Mouse (Mus musculus): ENCODE results near the gene Jmjd1c. TPM values are rescaled to one million over a fixed set of nuclear protein-coding genes. Genes with fewer than 3 reads are reported as not detected.
A peak's percentile ranks its signal among the peaks of the same experiment; 100 is the strongest.

The Jmjd1c gene
- polyA plus RNA-seq, 1 experiment from 2014 or later: 56.5 TPM

DNA sequence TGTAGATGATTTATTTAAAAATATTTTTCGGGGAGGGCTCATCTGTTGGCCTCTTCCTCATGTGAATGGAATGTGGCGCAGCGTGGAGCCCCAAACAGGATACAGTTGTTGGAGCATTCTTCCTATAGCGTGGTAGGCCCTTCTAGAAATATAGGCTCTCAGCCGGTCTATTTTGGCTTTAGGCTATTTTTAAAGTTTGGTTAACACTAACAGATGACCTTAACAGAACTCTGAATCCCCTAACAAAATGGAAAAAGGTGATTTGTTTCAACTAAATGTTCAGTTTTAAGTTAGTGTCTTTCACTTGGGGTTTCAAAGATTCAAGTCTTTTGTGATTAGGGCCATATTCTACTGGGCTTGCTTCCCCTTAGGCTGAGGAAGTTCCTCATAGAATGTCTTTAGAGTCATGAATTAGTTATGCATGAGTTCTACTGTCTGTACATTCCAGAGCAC lies 91.1 kb downstream of the Jmjd1c start:
- Histone ChIP-seq H3K27ac (replicated peaks) (no peak overlapping the region), H3K27me3 (no peaks in the 10 kb centered on the region), H3K9ac (replicated peaks) (no peak overlapping the region), H3K4me2 (replicated peaks) (peak overlapping the region; percentile 61), H3K4me1 (peaks cover 22% of the 10 kb centered on the region), H3K4me3 (peak overlapping the region; percentile 47), H3K9me3 (no peaks in the 10 kb centered on the region), H3K36me3 (no peaks in the 10 kb centered on the region)
- no peak for ATAC-seq (ENCODE audit: low FRiP score, low read depth)
- WGBS: 5% methylated on average over 5 of the region's 5 CpGs

DNA sequence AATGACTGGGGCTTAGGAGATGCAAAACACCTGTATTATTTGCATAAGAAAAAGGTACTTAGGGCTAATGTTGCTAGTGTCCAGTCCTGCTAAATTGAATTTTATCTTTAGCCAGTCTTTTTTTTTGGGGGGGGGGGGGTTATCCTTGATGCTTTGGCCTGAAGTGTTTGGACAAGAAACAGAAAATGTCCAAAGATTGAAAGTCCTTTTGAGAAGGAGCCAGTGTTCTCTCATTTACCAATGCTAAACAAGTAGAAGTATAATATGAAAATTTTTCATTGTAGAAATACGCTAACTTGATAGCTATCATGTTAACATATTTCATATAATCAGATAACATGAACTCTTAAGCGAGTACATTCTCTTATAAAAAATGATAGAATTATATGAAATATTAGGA lies 92.0 kb downstream of the Jmjd1c start:
- no peak overlapping the region for H3K27ac ChIP-seq (replicated peaks)
- H3K4me3 ChIP-seq: peak overlapping the region; percentile 14; the same call in 1 of the 2 replicates
- peaks cover 22% of the 10 kb centered on the region for H3K4me1 ChIP-seq
- 84% methylated on average over 2 of the region's 2 CpGs for WGBS
- peak overlapping the region; percentile 61 for H3K4me2 ChIP-seq (replicated peaks)
- H3K9ac ChIP-seq (replicated peaks): no peak overlapping the region
- peaks cover 5% of the 10 kb centered on the region for H3K36me3 ChIP-seq
- ATAC-seq (ENCODE audit: low FRiP score, low read depth): no peak
- no peaks in the 10 kb centered on the region for H3K9me3 ChIP-seq
- H3K27me3 ChIP-seq: no peaks in the 10 kb centered on the region

DNA sequence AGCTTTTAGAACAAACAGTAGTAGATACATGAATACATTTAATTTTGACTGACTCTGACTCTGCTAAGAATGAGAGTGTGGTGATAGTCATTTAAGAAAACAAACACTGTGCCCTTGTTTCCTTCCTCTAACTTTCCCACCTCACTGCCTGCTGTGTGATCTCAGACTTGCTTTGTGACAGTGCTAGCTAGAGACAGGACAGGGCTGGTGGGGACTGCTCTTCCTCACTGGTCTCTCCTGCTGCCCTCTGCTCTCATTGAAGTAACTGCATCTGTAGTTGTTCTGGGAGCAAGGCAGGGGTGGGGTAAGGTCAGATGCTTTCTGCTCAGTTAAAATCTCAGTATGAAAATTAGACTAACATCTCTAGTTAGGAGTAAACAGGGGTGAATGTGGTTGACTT lies 93.1 kb downstream of the Jmjd1c start:
- no peak for ATAC-seq (ENCODE audit: low FRiP score, low read depth)
- Histone ChIP-seq H3K4me2 (replicated peaks) (0 out of 2 replicates have a peak overlapping the region, but pooled peaks have one; percentile 0), H3K27ac (replicated peaks) (no peak overlapping the region), H3K9ac (replicated peaks) (no peak overlapping the region), H3K4me3 (no peak overlapping the region), H3K9me3 (no peaks in the 10 kb centered on the region), H3K4me1 (peaks cover 22% of the 10 kb centered on the region), H3K27me3 (no peaks in the 10 kb centered on the region), H3K36me3 (peaks cover 5% of the 10 kb centered on the region)

DNA sequence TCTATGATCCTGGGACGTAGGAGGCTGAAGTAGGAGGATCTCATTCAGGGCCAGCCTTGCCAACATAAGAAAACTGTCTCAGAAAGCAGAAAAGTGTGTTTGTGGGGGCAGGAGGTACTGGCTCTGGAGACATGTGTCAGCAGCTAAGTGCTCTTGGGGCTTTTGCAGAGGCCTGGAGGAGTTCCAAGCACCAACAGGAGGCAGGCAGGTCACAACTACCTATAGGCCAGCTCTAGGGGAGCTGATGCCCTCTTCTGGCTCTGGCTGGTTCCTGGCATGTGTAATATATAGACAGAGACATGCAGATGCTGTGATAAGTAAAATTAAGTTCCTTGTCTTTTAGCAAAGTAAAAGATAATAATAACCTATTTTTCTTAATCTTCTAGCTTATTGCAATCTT lies 94.3 kb downstream of the Jmjd1c start:
- no peaks in the 10 kb centered on the region for H3K27me3 ChIP-seq
- no peak overlapping the region for H3K27ac ChIP-seq (replicated peaks)
- H3K9me3 ChIP-seq: no peaks in the 10 kb centered on the region
- H3K36me3 ChIP-seq: peaks cover 5% of the 10 kb centered on the region
- H3K4me1 ChIP-seq: peaks cover 17% of the 10 kb centered on the region
- no peak overlapping the region for H3K4me3 ChIP-seq
- no peak overlapping the region for H3K9ac ChIP-seq (replicated peaks)
- ATAC-seq (ENCODE audit: low FRiP score, low read depth): no peak
- WGBS: 93% methylated on average over 1 of the region's 1 CpGs
- no peak overlapping the region for H3K4me2 ChIP-seq (replicated peaks)

DNA sequence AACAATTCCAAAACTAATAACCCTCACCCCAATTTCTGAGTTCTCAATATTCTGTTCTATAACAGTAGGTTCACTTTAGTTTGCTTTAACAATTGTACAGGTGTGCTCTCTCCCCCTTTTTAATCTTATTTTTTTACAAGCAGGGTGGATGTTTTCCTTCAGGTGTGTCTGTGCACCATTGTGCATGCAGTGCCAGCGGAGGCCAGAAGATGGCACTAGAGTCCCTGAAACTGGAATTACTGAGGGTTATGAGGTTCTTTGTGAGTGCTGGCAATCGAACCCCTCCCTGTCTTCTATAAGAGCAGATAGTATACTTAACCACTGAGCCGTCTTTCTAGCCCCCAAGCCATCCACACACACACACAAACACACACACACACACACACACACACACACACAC lies 96.4 kb downstream of the Jmjd1c start:
- Histone ChIP-seq H3K9me3 (no peaks in the 10 kb centered on the region), H3K4me2 (replicated peaks) (no peak overlapping the region), H3K36me3 (peaks cover 5% of the 10 kb centered on the region), H3K4me3 (no peak overlapping the region), H3K27me3 (no peaks in the 10 kb centered on the region), H3K4me1 (peaks cover 11% of the 10 kb centered on the region), H3K9ac (replicated peaks) (no peak overlapping the region), H3K27ac (replicated peaks) (no peak overlapping the region)
- WGBS: 88% methylated on average over 3 of the region's 3 CpGs
- ATAC-seq (ENCODE audit: low FRiP score, low read depth): no peak

DNA sequence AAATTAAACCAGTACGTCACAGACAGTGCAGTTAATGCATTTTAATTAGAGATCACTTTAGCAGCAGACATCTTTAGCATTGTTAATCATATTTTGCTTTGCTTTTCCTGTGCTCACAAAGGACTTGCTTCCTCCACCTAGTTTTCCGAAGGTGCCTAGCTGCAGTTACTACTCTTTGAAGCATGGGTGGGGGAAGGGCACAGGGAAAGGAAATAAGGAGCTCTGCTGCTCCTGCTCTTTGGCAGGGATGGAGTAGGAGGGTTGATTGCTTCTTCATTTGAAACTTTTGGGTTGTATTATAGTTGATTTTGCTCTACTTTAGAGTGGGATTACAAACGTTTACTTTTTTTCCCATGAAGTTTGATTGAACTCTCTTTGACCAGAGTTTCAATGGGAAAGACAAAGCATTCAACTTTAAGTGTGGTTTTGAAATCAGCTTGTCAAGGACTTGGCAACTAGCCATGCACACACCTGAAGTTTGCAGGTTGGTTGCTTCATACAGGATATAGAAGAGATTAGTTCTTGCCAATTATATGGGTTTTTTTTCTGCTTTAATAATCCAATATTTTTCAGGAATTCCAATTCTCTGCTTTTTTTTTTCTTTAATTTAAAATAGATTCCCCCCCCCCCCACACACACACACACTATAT lies 97.2 kb downstream of the Jmjd1c start:
- no peak overlapping the region for H3K27ac ChIP-seq (replicated peaks)
- H3K4me3 ChIP-seq: no peak overlapping the region
- peaks cover 6% of the 10 kb centered on the region; the same call in 1 of the 2 replicates for H3K4me1 ChIP-seq
- peaks cover 5% of the 10 kb centered on the region for H3K36me3 ChIP-seq
- 73% methylated on average over 3 of the region's 3 CpGs for WGBS
- H3K4me2 ChIP-seq (replicated peaks): no peak overlapping the region
- no peaks in the 10 kb centered on the region for H3K9me3 ChIP-seq
- ATAC-seq (ENCODE audit: low FRiP score, low read depth): no peak
- H3K27me3 ChIP-seq: no peaks in the 10 kb centered on the region
- H3K9ac ChIP-seq (replicated peaks): no peak overlapping the region

DNA sequence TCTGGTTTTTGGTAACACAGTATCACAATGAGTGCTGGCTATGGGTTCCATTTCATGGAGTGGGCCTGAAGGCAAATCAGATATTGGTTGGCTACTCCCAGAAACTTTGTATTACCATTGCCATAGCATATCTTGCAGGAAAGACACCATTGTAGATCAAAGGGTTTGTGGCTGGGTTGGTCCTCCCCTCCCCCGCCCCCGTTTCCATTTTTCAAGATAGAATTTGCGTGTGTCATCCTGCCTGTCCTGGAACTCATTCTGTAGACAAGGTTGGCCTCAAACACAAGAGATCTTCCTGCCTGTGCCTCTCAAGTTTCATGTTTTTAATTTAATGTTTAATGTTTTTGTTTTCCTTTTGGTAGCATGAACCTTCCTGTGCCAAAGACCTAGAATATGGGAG lies 98.1 kb downstream of the Jmjd1c start:
- Histone ChIP-seq H3K36me3 (peaks cover 5% of the 10 kb centered on the region), H3K27ac (replicated peaks) (no peak overlapping the region)
- no peak for ATAC-seq (ENCODE audit: low FRiP score, low read depth)

DNA sequence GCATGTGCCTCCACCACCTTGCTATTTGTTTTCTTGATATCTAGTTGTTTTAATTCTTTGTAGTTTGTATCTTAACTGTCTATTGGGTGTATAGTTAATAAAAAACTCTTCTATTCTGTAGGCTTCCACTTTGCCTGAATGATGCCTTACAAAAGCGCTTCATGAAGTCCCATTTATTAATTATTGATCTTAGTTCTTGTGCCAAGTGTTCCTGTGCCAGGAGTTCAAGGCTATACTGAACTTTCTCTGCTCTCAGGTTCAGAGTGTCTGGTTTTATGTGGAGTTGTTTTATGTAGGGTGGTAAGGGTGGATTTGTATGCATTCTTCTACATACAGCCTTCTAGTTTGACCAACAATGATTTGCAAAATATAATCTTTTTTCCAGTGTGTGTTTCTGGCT lies 99.7 kb downstream of the Jmjd1c start:
- H3K27me3 ChIP-seq: no peaks in the 10 kb centered on the region
- no peak overlapping the region for H3K27ac ChIP-seq (replicated peaks)
- no peak overlapping the region for H3K4me3 ChIP-seq
- 0 out of 2 replicates have a peak, but pooled peaks cover 2% of the 10 kb centered on the region for H3K4me1 ChIP-seq
- no peak for ATAC-seq (ENCODE audit: low FRiP score, low read depth)
- H3K4me2 ChIP-seq (replicated peaks): no peak overlapping the region
- WGBS: 98% methylated on average over 1 of the region's 1 CpGs
- no peak overlapping the region for H3K9ac ChIP-seq (replicated peaks)
- H3K36me3 ChIP-seq: peaks cover 5% of the 10 kb centered on the region
- H3K9me3 ChIP-seq: no peaks in the 10 kb centered on the region

More for the DNA sequence above, 98.1 kb downstream of the Jmjd1c start:
- Histone ChIP-seq H3K9ac (replicated peaks) (no peak overlapping the region), H3K9me3 (no peaks in the 10 kb centered on the region), H3K4me3 (no peak overlapping the region), H3K4me1 (peaks cover 2% of the 10 kb centered on the region; the same call in 1 of the 2 replicates), H3K27me3 (no peaks in the 10 kb centered on the region), H3K4me2 (replicated peaks) (no peak overlapping the region)
- 92% methylated on average over 3 of the region's 3 CpGs for WGBS

DNA sequence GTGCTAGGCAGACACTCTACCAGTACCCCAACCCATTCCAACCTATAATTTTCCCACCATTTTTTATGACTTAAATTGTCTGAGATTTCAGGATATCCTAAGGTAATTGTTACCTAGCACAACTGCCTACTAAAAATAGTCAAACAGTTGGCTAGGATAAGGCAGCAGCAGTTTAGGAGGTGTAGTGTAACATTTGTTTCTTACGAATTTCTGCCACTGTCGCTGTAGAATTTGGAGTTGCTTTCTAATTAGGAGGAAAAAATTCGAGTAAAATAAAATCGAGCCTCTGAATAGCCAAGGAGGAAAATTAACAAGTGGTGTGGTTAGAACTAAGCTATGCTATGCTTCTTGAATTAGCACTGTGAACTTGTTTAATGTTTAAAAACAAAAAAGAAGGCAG lies 101.3 kb downstream of the Jmjd1c start:
- Histone ChIP-seq H3K4me3 (no peak overlapping the region), H3K9ac (replicated peaks) (no peak overlapping the region), H3K36me3 (peaks cover 5% of the 10 kb centered on the region), H3K4me2 (replicated peaks) (no peak overlapping the region), H3K9me3 (no peaks in the 10 kb centered on the region), H3K27me3 (no peaks in the 10 kb centered on the region), H3K27ac (replicated peaks) (no peak overlapping the region), H3K4me1 (0 out of 2 replicates have a peak, but pooled peaks cover 5% of the 10 kb centered on the region)
- ATAC-seq (ENCODE audit: low FRiP score, low read depth): no peak
- WGBS: 89% methylated on average over 4 of the region's 4 CpGs

DNA sequence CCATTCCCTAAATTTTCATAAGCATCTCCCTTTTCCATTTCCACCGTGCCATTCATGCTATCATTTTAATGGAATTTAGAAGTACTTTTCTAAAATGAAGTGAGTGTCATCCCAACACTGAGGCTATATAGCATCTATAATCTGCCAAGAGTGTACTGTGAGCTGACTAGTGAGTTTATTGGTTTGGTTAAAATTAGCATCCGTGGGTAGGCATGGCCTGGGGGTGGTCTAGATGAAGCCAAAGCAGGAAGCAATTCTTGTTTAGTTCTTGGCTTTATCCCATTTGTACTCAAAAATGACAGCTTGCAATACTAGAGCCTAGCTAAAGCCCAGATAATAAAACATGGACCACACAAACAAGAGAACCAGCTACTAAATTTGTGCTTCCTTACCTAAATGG lies 101.9 kb downstream of the Jmjd1c start:
- 88% methylated on average over 2 of the region's 2 CpGs for WGBS
- Histone ChIP-seq H3K9me3 (no peaks in the 10 kb centered on the region), H3K27me3 (no peaks in the 10 kb centered on the region), H3K4me3 (no peak overlapping the region), H3K9ac (replicated peaks) (no peak overlapping the region), H3K36me3 (no peaks in the 10 kb centered on the region), H3K4me2 (replicated peaks) (no peak overlapping the region), H3K27ac (replicated peaks) (no peak overlapping the region), H3K4me1 (0 out of 2 replicates have a peak, but pooled peaks cover 5% of the 10 kb centered on the region)
- no peak for ATAC-seq (ENCODE audit: low FRiP score, low read depth)

DNA sequence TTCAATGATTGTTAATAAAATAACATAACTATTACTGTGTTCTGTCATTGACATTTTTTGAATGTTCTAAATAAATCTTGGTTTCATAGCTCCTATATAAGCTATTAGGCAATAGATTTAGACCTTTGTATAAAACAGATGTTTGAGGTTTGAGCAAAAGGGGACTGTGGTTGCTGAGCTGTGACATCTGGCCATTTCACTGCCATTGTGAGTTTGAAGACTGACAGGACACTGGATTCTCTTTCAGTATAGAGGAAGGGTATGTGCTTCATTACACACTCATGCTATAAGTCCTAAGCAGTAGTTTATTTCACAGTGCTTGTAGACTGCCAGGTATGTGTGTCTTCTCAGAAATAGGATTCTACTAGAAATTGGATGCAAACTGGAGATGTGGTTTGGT lies 105.8 kb downstream of the Jmjd1c start:
- Histone ChIP-seq H3K27ac (replicated peaks) (no peak overlapping the region), H3K9me3 (no peaks in the 10 kb centered on the region), H3K9ac (replicated peaks) (no peak overlapping the region), H3K36me3 (0 out of 2 replicates have a peak, but pooled peaks cover 3% of the 10 kb centered on the region), H3K4me1 (0 out of 2 replicates have a peak, but pooled peaks cover 5% of the 10 kb centered on the region), H3K4me2 (replicated peaks) (no peak overlapping the region), H3K4me3 (no peak overlapping the region), H3K27me3 (no peaks in the 10 kb centered on the region)
- no peak for ATAC-seq (ENCODE audit: low FRiP score, low read depth)

DNA sequence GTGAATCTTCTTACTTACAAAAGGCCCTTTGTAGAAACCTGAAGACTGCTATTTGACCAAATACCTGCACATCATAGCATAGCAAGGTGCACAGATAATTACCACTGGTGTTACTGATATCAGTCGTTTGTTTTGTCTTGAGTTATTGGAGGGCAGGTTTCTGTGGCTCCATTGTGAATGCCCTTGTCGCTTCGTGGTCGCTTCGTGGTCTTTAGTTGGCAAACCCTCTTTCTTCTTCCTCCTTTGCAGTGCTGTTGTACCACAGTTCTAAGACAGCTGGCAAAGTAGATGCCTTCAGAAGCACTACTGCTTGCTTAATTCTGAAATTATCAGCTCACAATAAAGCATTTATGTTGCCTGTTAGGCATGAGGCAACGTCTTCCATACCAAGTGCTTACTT lies 106.5 kb downstream of the Jmjd1c start:
- Histone ChIP-seq H3K36me3 (0 out of 2 replicates have a peak, but pooled peaks cover 3% of the 10 kb centered on the region), H3K4me3 (no peak overlapping the region), H3K9me3 (no peaks in the 10 kb centered on the region), H3K4me1 (0 out of 2 replicates have a peak, but pooled peaks cover 5% of the 10 kb centered on the region), H3K9ac (replicated peaks) (no peak overlapping the region), H3K4me2 (replicated peaks) (no peak overlapping the region), H3K27ac (replicated peaks) (no peak overlapping the region), H3K27me3 (no peaks in the 10 kb centered on the region)
- 92% methylated on average over 6 of the region's 6 CpGs for WGBS
- no peak for ATAC-seq (ENCODE audit: low FRiP score, low read depth)

Data from midbrain, embryonic 12.5 days (tissue).